Mouse (Mus musculus): Measurements from ENCODE around the gene Cntnap5b. TPM values are rescaled to one million over a fixed set of nuclear protein-coding genes. Genes with fewer than 3 reads are reported as not detected.

Cntnap5b gene
- polyA plus RNA-seq, 1 experiment from 2014 or later: 0.12 TPM

GRCm38 (mm10) chr1:100006021-100006745 is 233.6 kb downstream of the Cntnap5b start:
- Histone ChIP-seq H3K4me3 (no peak overlapping the region), H3K27ac (replicated peaks) (no peak overlapping the region), H3K27me3 (replicated peaks; ENCODE audit: low read depth, poor library complexity, severe bottlenecking) (no peaks in the 10 kb centered on the region), H3K36me3 (replicated peaks) (no peaks in the 10 kb centered on the region), H3K4me1 (no peaks in the 10 kb centered on the region), H3K9me3 (no peaks in the 10 kb centered on the region)
- 83% methylated on average over 5 of the region's 5 CpGs for WGBS
- DNase-seq (ENCODE audit: low spot score): no peak

- WGBS: 86% methylated on average over 2 of the region's 2 CpGs
- H3K9me3 ChIP-seq: no peaks in the 10 kb centered on the region
- H3K4me1 ChIP-seq: no peaks in the 10 kb centered on the region
- no peaks in the 10 kb centered on the region for H3K27me3 ChIP-seq (replicated peaks; ENCODE audit: low read depth, poor library complexity, severe bottlenecking)
- no peaks in the 10 kb centered on the region for H3K36me3 ChIP-seq (replicated peaks)
- no peak overlapping the region for H3K27ac ChIP-seq (replicated peaks)
- DNase-seq (ENCODE audit: low spot score): no peak
- H3K4me3 ChIP-seq: no peak overlapping the region
These were observed 269.2 kb downstream of the Cntnap5b start for GRCm38 (mm10) chr1:100041808-100042207.

GRCm38 (mm10) chr1:100079812-100080211 is 307.2 kb downstream of the Cntnap5b start:
- Histone ChIP-seq H3K4me3 (no peak overlapping the region), H3K27me3 (replicated peaks; ENCODE audit: low read depth, poor library complexity, severe bottlenecking) (no peaks in the 10 kb centered on the region), H3K4me1 (no peaks in the 10 kb centered on the region), H3K9me3 (no peaks in the 10 kb centered on the region), H3K27ac (replicated peaks) (no peak overlapping the region), H3K36me3 (replicated peaks) (no peaks in the 10 kb centered on the region)
- WGBS: 76% methylated on average over 2 of the region's 2 CpGs
- DNase-seq (ENCODE audit: low spot score): no peak

- Histone ChIP-seq H3K9me3 (no peaks in the 10 kb centered on the region), H3K4me3 (no peak overlapping the region), H3K4me1 (no peaks in the 10 kb centered on the region), H3K27me3 (replicated peaks; ENCODE audit: low read depth, poor library complexity, severe bottlenecking) (no peaks in the 10 kb centered on the region), H3K36me3 (replicated peaks) (no peaks in the 10 kb centered on the region), H3K27ac (replicated peaks) (no peak overlapping the region)
- no peak for DNase-seq (ENCODE audit: low spot score)
These were observed 328.0 kb downstream of the Cntnap5b start for GRCm38 (mm10) chr1:100100516-100100915.

- no peaks in the 10 kb centered on the region for H3K9me3 ChIP-seq
- H3K27me3 ChIP-seq (replicated peaks; ENCODE audit: low read depth, poor library complexity, severe bottlenecking): no peaks in the 10 kb centered on the region
- no peak for DNase-seq (ENCODE audit: low spot score)
- no peak overlapping the region for H3K27ac ChIP-seq (replicated peaks)
- no peak overlapping the region for H3K4me3 ChIP-seq
- 79% methylated on average over 1 of the region's 1 CpGs for WGBS
- H3K36me3 ChIP-seq (replicated peaks): no peaks in the 10 kb centered on the region
- H3K4me1 ChIP-seq: no peaks in the 10 kb centered on the region
These were observed 328.5 kb downstream of the Cntnap5b start for GRCm38 (mm10) chr1:100101017-100101416.

- Histone ChIP-seq H3K27ac (replicated peaks) (no peak overlapping the region), H3K9me3 (no peaks in the 10 kb centered on the region), H3K27me3 (replicated peaks; ENCODE audit: low read depth, poor library complexity, severe bottlenecking) (no peaks in the 10 kb centered on the region), H3K4me1 (no peaks in the 10 kb centered on the region), H3K36me3 (replicated peaks) (no peaks in the 10 kb centered on the region), H3K4me3 (no peak overlapping the region)
- 85% methylated on average over 2 of the region's 2 CpGs for WGBS
- no peak for DNase-seq (ENCODE audit: low spot score)
These were observed 331.8 kb downstream of the Cntnap5b start for GRCm38 (mm10) chr1:100104343-100104742.

- DNase-seq (ENCODE audit: low spot score): no peak
- Histone ChIP-seq H3K4me3 (no peak overlapping the region), H3K4me1 (no peaks in the 10 kb centered on the region), H3K36me3 (replicated peaks) (no peaks in the 10 kb centered on the region), H3K27me3 (replicated peaks; ENCODE audit: low read depth, poor library complexity, severe bottlenecking) (no peaks in the 10 kb centered on the region), H3K27ac (replicated peaks) (no peak overlapping the region), H3K9me3 (no peaks in the 10 kb centered on the region)
These were observed 349.9 kb downstream of the Cntnap5b start for GRCm38 (mm10) chr1:100122410-100122935.

- Histone ChIP-seq H3K9me3 (no peaks in the 10 kb centered on the region), H3K36me3 (replicated peaks) (no peaks in the 10 kb centered on the region), H3K4me1 (no peaks in the 10 kb centered on the region), H3K27me3 (replicated peaks; ENCODE audit: low read depth, poor library complexity, severe bottlenecking) (no peaks in the 10 kb centered on the region), H3K4me3 (no peak overlapping the region), H3K27ac (replicated peaks) (no peak overlapping the region)
- 78% methylated on average over 2 of the region's 2 CpGs for WGBS
- no peak for DNase-seq (ENCODE audit: low spot score)
These were observed 391.2 kb downstream of the Cntnap5b start for GRCm38 (mm10) chr1:100163588-100164357.

- Histone ChIP-seq H3K27me3 (replicated peaks; ENCODE audit: low read depth, poor library complexity, severe bottlenecking) (no peaks in the 10 kb centered on the region), H3K4me3 (no peak overlapping the region), H3K36me3 (replicated peaks) (no peaks in the 10 kb centered on the region), H3K27ac (replicated peaks) (no peak overlapping the region), H3K4me1 (no peaks in the 10 kb centered on the region), H3K9me3 (no peaks in the 10 kb centered on the region)
- no peak for DNase-seq (ENCODE audit: low spot score)
These were observed 399.0 kb downstream of the Cntnap5b start for GRCm38 (mm10) chr1:100171566-100171965.

- H3K9me3 ChIP-seq: no peaks in the 10 kb centered on the region
- no peaks in the 10 kb centered on the region for H3K36me3 ChIP-seq (replicated peaks)
- WGBS: 81% methylated on average over 5 of the region's 5 CpGs
- peak; percentile 84 for DNase-seq (ENCODE audit: low spot score)
- H3K4me1 ChIP-seq: no peaks in the 10 kb centered on the region
- no peak overlapping the region for H3K4me3 ChIP-seq
- no peaks in the 10 kb centered on the region for H3K27me3 ChIP-seq (replicated peaks; ENCODE audit: low read depth, poor library complexity, severe bottlenecking)
- no peak overlapping the region for H3K27ac ChIP-seq (replicated peaks)
These were observed 407.5 kb downstream of the Cntnap5b start for GRCm38 (mm10) chr1:100180050-100180449.

GRCm38 (mm10) chr1:100231980-100232608 is 459.5 kb downstream of the Cntnap5b start:
- Histone ChIP-seq H3K27ac (replicated peaks) (no peak overlapping the region), H3K36me3 (replicated peaks) (no peaks in the 10 kb centered on the region), H3K4me1 (no peaks in the 10 kb centered on the region), H3K9me3 (no peaks in the 10 kb centered on the region), H3K4me3 (no peak overlapping the region), H3K27me3 (replicated peaks; ENCODE audit: low read depth, poor library complexity, severe bottlenecking) (no peaks in the 10 kb centered on the region)
- peak; percentile 32 for DNase-seq (ENCODE audit: low spot score)
- 11% methylated on average over 6 of the region's 6 CpGs for WGBS

GRCm38 (mm10) chr1:100251964-100252363 is 479.4 kb downstream of the Cntnap5b start:
- Histone ChIP-seq H3K27ac (replicated peaks) (no peak overlapping the region), H3K4me3 (no peak overlapping the region), H3K9me3 (no peaks in the 10 kb centered on the region), H3K4me1 (no peaks in the 10 kb centered on the region), H3K36me3 (replicated peaks) (no peaks in the 10 kb centered on the region), H3K27me3 (replicated peaks; ENCODE audit: low read depth, poor library complexity, severe bottlenecking) (no peaks in the 10 kb centered on the region)
- DNase-seq (ENCODE audit: low spot score): no peak

GRCm38 (mm10) chr1:100310687-100311086 is 538.1 kb downstream of the Cntnap5b start:
- no peak for DNase-seq (ENCODE audit: low spot score)
- WGBS: 92% methylated on average over 1 of the region's 1 CpGs

More at GRCm38 (mm10) chr1:100310687-100311086, 538.1 kb downstream of the Cntnap5b start:
- no peaks in the 10 kb centered on the region for H3K36me3 ChIP-seq (replicated peaks)
- no peaks in the 10 kb centered on the region for H3K27me3 ChIP-seq (replicated peaks; ENCODE audit: low read depth, poor library complexity, severe bottlenecking)
- H3K9me3 ChIP-seq: no peaks in the 10 kb centered on the region
- no peak overlapping the region for H3K4me3 ChIP-seq
- no peak overlapping the region for H3K27ac ChIP-seq (replicated peaks)
- no peaks in the 10 kb centered on the region for H3K4me1 ChIP-seq

Measured in embryonic facial prominence, embryonic 10.5 days (tissue).